Mouse (Mus musculus): ENCODE results near the gene Ccdc177.

GRCm38 (mm10) chr12:80804861-80805428, 44.5 kb upstream of the Ccdc177 start:
- TF ChIP-seq CTCF (IDR thresholded peaks at IDR 0.05; ENCODE audit: low read depth, low read length): no peak
- TF ChIP-seq GATA1 (IDR thresholded peaks at IDR 0.05; ENCODE audit: borderline replicate concordance, low read length): no peak
- TF ChIP-seq POLR2AphosphoS5 (IDR thresholded peaks at IDR 0.05; ENCODE audit: insufficient replicate concordance, low read depth, low read length): no peak
- no peak for TF ChIP-seq TAL1 (conservative IDR thresholded peaks at IDR 0.05; ENCODE audit: low read depth, low read length)
- no peak for TF ChIP-seq GATA2 (IDR thresholded peaks at IDR 0.05; ENCODE audit: borderline replicate concordance, low read depth, low read length)
